Mouse (Mus musculus) forebrain, embryonic 12.5 days (tissue): ENCODE data around the gene Irgc1. TPM values are rescaled to one million over a fixed set of nuclear protein-coding genes. Genes with fewer than 3 reads are reported as not detected.
A peak's percentile ranks its signal among the peaks of the same experiment; 100 is the strongest.
"Not testable (repeated sequence)": the region's sequence is repeated elsewhere in the genome, so short reads cannot be mapped to it uniquely, and the experiment has no call there.

ENCODE experiments used
- ATAC-seq: fragments of 200-750 bp; cut with Nextera tagmentation; 2 replicates; pipeline ENCODE4 v1.8.0; 2017; ENCODE audit warnings: moderate TSS enrichment; ENCODE audit not compliant: low FRiP score
- H3K27ac ChIP-seq: fragments of 300-500 bp; sonication (generic); 2 replicates; pipeline ENCODE4 v1.5.1; 2016; ENCODE audit warnings: mild to moderate bottlenecking
- H3K27me3 ChIP-seq: fragments of 300-500 bp; sonication (generic); 2 replicates; pipeline ENCODE4 v1.6.1; 2016; ENCODE audit warnings: mild to moderate bottlenecking
- H3K36me3 ChIP-seq: fragments of 300-500 bp; sonication (generic); replicated peaks from 2 replicates; pipeline ENCODE4 v1.6.1; 2016; ENCODE audit warnings: mild to moderate bottlenecking
- H3K4me1 ChIP-seq: fragments of 300-500 bp; sonication (generic); 2 replicates; pipeline ENCODE4 v1.6.1; 2016
- H3K4me2 ChIP-seq: fragments of 300-500 bp; sonication (generic); 2 replicates; pipeline ENCODE4 v1.6.1; 2016; ENCODE audit warnings: mild to moderate bottlenecking, moderate library complexity
- H3K4me3 ChIP-seq: fragments of 300-500 bp; sonication (generic); replicated peaks from 2 replicates; pipeline ENCODE4 v1.5.1; 2016; ENCODE audit warnings: mild to moderate bottlenecking
- H3K9ac ChIP-seq: fragments of 300-500 bp; sonication (generic); 2 replicates; pipeline ENCODE4 v1.6.1; 2016; ENCODE audit warnings: mild to moderate bottlenecking
- H3K9me3 ChIP-seq: fragments of 300-500 bp; sonication (generic); 2 replicates; pipeline ENCODE4 v1.6.1; 2016
- WGBS: fragments of 180-500 bp; shearing (Covaris S2); methylation state at CpG from one replicate; pipeline ENCODE4 v1.1.7; 2016; 5-methylcytosine and 5-hydroxymethylcytosine counted together
- polyA plus RNA-seq: library from polyadenylated mRNA; unstranded; fragments of >200 nt; fragmentation: Nextera tagmentation; extraction: Ambion mirVana; gene quantifications from 2 replicates; pipeline ENCODE4 v1.2.1, GENCODE M21; 2016

The Irgc1 gene
- polyA plus RNA-seq: not detected in 2 replicates

- no peak for ATAC-seq
- 81% methylated on average over 9 of the region's 9 CpGs for WGBS
- Histone ChIP-seq H3K9me3 (no peaks in the 10 kb centered on the region), H3K4me2 (no peak within 1 kb of the TSS), H3K4me3 (no peak within 1 kb of the TSS), H3K36me3 (no peaks in the 10 kb centered on the region), H3K9ac (no peak within 1 kb of the TSS), H3K27ac (no peak within 1 kb of the TSS), H3K27me3 (0 out of 2 replicates have a peak, but pooled peaks cover 3% of the 10 kb centered on the region), H3K4me1 (no peaks in the 10 kb centered on the region)
Measured at GRCm38 (mm10) chr7:24451855-24452311, at the start of gene Irgc1. Gene Irgc1, minus strand, starts transcription at chr7:24452297.

GRCm38 (mm10) chr7:24501492-24501891 is 49.4 kb upstream of the Irgc1 start:
- Histone ChIP-seq H3K9me3 (peaks cover 5% of the 10 kb centered on the region; the same call in 1 of the 2 replicates), H3K27ac (no peak overlapping the region), H3K9ac (no peak overlapping the region), H3K36me3 (peaks cover 53% of the 10 kb centered on the region), H3K4me3 (no peak overlapping the region), H3K27me3 (peaks cover 33% of the 10 kb centered on the region), H3K4me2 (no peak overlapping the region), H3K4me1 (peaks cover 42% of the 10 kb centered on the region)
- WGBS: 52% methylated on average over 21 of the region's 21 CpGs
- no peak for ATAC-seq

- Histone ChIP-seq H3K4me3 (no peak overlapping the region), H3K36me3 (peaks cover 53% of the 10 kb centered on the region), H3K9ac (no peak overlapping the region), H3K9me3 (peaks cover 5% of the 10 kb centered on the region; the same call in 1 of the 2 replicates), H3K27ac (no peak overlapping the region), H3K27me3 (peaks cover 33% of the 10 kb centered on the region), H3K4me2 (no peak overlapping the region), H3K4me1 (peaks cover 37% of the 10 kb centered on the region)
- ATAC-seq: no peak
- 32% methylated on average over 7 of the region's 7 CpGs for WGBS
Measured at GRCm38 (mm10) chr7:24500929-24501328, 48.8 kb upstream of the Irgc1 start.

- peaks cover 28% of the 10 kb centered on the region for H3K4me1 ChIP-seq
- peak overlapping the region; percentile 44 for H3K4me2 ChIP-seq
- peak overlapping the region; percentile 17; the same call in 1 of the 2 replicates for H3K4me3 ChIP-seq
- no peak overlapping the region for H3K27ac ChIP-seq
- ATAC-seq: 0 out of 2 replicates have a peak, but pooled peaks have one; percentile 30
- H3K36me3 ChIP-seq: peaks cover 54% of the 10 kb centered on the region
- H3K27me3 ChIP-seq: peaks cover 33% of the 10 kb centered on the region
- peaks cover 5% of the 10 kb centered on the region; the same call in 1 of the 2 replicates for H3K9me3 ChIP-seq
- WGBS: 17% methylated on average over 43 of the region's 43 CpGs
- no peak overlapping the region for H3K9ac ChIP-seq
Measured at GRCm38 (mm10) chr7:24499856-24500577, 47.9 kb upstream of the Irgc1 start.

- Histone ChIP-seq H3K4me3 (no peak overlapping the region), H3K36me3 (peaks cover 25% of the 10 kb centered on the region), H3K27me3 (no peaks in the 10 kb centered on the region), H3K27ac (no peak overlapping the region), H3K9me3 (no peaks in the 10 kb centered on the region), H3K4me1 (peaks cover 46% of the 10 kb centered on the region), H3K9ac (no peak overlapping the region), H3K4me2 (no peak overlapping the region)
- ATAC-seq: no peak
- WGBS: 87% methylated on average over 8 of the region's 8 CpGs
Measured at GRCm38 (mm10) chr7:24488303-24488702, 36.2 kb upstream of the Irgc1 start.

- no peak for ATAC-seq
- Histone ChIP-seq H3K36me3 (peaks cover 23% of the 10 kb centered on the region), H3K27me3 (no peaks in the 10 kb centered on the region), H3K4me2 (peak overlapping the region; percentile 57), H3K4me1 (peaks cover 55% of the 10 kb centered on the region), H3K9ac (peak overlapping the region; percentile 64; the same call in 1 of the 2 replicates), H3K27ac (peak overlapping the region; percentile 84), H3K4me3 (no peak overlapping the region; the same call in 1 of the 2 replicates), H3K9me3 (no peaks in the 10 kb centered on the region)
- 25% methylated on average over 3 of the region's 3 CpGs for WGBS
Measured at GRCm38 (mm10) chr7:24487403-24487802, 35.3 kb upstream of the Irgc1 start.

GRCm38 (mm10) chr7:24486654-24487130 is 34.6 kb upstream of the Irgc1 start:
- H3K36me3 ChIP-seq: peaks cover 16% of the 10 kb centered on the region
- peak overlapping the region; percentile 84 for H3K27ac ChIP-seq
- peak; percentile 70; the same call in 1 of the 2 replicates for ATAC-seq
- peak overlapping the region; percentile 57 for H3K4me2 ChIP-seq
- H3K27me3 ChIP-seq: no peaks in the 10 kb centered on the region
- H3K4me3 ChIP-seq: peak overlapping the region; percentile 29
- no peaks in the 10 kb centered on the region for H3K9me3 ChIP-seq
- H3K4me1 ChIP-seq: peaks cover 55% of the 10 kb centered on the region
- peak overlapping the region; percentile 64 for H3K9ac ChIP-seq
- 42% methylated on average over 9 of the region's 9 CpGs for WGBS

GRCm38 (mm10) chr7:24485481-24485880 is 33.4 kb upstream of the Irgc1 start:
- no peaks in the 10 kb centered on the region for H3K27me3 ChIP-seq
- peaks cover 10% of the 10 kb centered on the region for H3K36me3 ChIP-seq
- no peak for ATAC-seq
- H3K9ac ChIP-seq: peak overlapping the region; percentile 64; the same call in 1 of the 2 replicates
- peak overlapping the region; percentile 84 for H3K27ac ChIP-seq
- H3K9me3 ChIP-seq: no peaks in the 10 kb centered on the region
- peak overlapping the region; percentile 57 for H3K4me2 ChIP-seq
- WGBS: 80% methylated on average over 9 of the region's 9 CpGs
- peak overlapping the region; percentile 0; the same call in 1 of the 2 replicates for H3K4me3 ChIP-seq
- H3K4me1 ChIP-seq: peaks cover 65% of the 10 kb centered on the region

GRCm38 (mm10) chr7:24483291-24483690 is 31.2 kb upstream of the Irgc1 start:
- 58% methylated on average over 6 of the region's 6 CpGs for WGBS

GRCm38 (mm10) chr7:24482208-24483020 is 30.3 kb upstream of the Irgc1 start:
- Histone ChIP-seq H3K4me3 (peak overlapping the region; percentile 90), H3K9me3 (no peaks in the 10 kb centered on the region), H3K36me3 (no peaks in the 10 kb centered on the region), H3K4me2 (peak overlapping the region; percentile 88), H3K4me1 (peaks cover 72% of the 10 kb centered on the region), H3K27me3 (0 out of 2 replicates have a peak, but pooled peaks cover 4% of the 10 kb centered on the region), H3K27ac (peak overlapping the region; percentile 81), H3K9ac (peak overlapping the region; percentile 96)
- peak; percentile 54 for ATAC-seq
- under 1% methylated on average over 31 of the region's 38 CpGs for WGBS

More at GRCm38 (mm10) chr7:24483291-24483690, 31.2 kb upstream of the Irgc1 start:
- ATAC-seq, H3K36me3 ChIP-seq, H3K27ac ChIP-seq, H3K27me3 ChIP-seq, H3K9me3 ChIP-seq: not testable (repeated sequence)
- peak overlapping the region; percentile 96 for H3K9ac ChIP-seq
- H3K4me1 ChIP-seq: peaks cover 77% of the 10 kb centered on the region
- peak overlapping the region; percentile 88 for H3K4me2 ChIP-seq
- H3K4me3 ChIP-seq: peak overlapping the region; percentile 90

GRCm38 (mm10) chr7:24481474-24482207 is 29.5 kb upstream of the Irgc1 start, which contains the start of gene Cadm4:
Gene Cadm4, plus strand, starts transcription at chr7:24482023.
- under 1% methylated on average over 73 of the region's 83 CpGs for WGBS
- ATAC-seq: peak; percentile 88
- no peaks in the 10 kb centered on the region for H3K36me3 ChIP-seq
- peaks cover 64% of the 10 kb centered on the region for H3K4me1 ChIP-seq
- H3K27me3 ChIP-seq: 0 out of 2 replicates have a peak, but pooled peaks cover 4% of the 10 kb centered on the region
- peak within 1 kb of the TSS; percentile 81 for H3K27ac ChIP-seq
- H3K4me3 ChIP-seq: peak within 1 kb of the TSS; percentile 90
- no peaks in the 10 kb centered on the region for H3K9me3 ChIP-seq
- H3K9ac ChIP-seq: peak within 1 kb of the TSS; percentile 96
- H3K4me2 ChIP-seq: peak within 1 kb of the TSS; percentile 88
